Mouse (Mus musculus) ovary, adult 18-20 months (tissue): Measurements from ENCODE around the gene Sox11.

Source experiments
- DNase-seq: peaks from one replicate; pipeline ENCODE4 v3.0.0; 2022; ENCODE audit warnings: low spot score, mixed read lengths

The Sox11 gene

DNA sequence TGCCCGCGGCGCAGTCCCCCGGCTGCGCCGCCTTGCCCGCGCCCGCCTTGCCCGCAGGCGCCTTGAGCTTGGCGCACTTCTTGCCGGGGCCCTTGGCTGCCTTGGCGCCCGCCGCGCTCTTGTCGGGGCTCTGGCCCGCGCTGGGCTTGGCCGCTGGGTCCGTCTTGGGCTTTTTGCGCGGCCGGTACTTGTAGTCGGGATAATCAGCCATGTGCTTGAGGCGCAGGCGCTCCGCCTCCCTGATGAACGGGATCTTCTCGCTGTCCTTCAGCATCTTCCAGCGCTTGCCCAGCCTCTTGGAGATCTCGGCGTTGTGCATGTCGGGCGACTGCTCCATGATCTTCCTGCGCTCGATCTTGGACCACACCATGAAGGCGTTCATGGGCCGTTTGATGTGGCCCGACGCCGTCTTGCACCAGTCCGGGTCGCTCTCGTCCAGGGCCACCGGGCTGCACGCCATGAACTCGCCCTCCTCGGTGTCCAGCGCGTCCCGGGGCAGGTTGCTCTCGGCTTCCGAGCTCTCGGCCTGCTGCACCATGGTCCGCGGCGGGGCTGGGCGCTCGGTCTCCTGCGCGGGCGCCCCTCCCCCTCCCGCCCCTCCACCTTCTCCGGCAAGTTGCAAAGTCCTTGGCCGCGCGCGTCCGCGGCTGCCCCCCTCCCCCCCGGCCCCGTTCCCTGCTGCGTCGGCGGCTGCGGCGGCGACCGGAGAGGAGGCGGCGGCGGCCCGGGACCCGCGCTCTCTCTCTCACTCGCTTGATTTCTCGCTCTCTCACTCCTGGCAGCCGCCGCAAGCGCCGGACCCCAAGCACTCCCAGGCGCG, at the start of gene Sox11:
TSS of gene Sox11 (minus strand) at position 704 of the 820 bp plus-strand sequence.
- DNase-seq, result no peak

DNA sequence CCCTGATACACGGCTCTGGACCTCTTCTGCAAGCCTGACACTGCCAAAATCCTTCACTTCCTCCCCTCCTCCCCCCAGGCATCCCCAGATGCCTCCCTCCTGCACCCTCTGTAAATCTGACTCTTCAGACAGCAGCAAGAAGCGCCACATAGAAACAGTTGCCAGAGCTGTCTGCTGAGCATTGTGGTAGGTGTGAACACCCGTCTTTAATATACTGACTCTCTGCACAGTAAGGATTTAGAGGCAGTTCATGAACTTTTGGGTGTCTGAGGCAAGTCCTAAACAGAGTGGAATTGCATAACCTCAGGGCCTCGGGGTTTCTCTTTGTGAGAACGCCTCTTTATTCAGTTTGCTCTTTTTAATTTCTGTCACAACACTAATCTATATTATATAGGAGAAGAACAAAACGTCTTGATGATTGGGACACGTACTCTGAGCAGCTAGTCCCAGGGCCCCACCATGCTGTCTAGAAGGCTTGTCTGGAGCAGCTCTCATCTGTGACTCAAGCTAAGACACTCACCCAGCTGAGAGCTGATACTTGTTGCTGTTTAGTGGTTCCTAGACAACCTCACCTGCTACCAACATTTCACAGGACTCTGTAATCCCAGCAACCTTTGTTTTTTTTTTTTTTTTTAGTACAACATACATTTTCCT, 49.4 kb upstream of the Sox11 start:
- DNase-seq, result no peak

DNA sequence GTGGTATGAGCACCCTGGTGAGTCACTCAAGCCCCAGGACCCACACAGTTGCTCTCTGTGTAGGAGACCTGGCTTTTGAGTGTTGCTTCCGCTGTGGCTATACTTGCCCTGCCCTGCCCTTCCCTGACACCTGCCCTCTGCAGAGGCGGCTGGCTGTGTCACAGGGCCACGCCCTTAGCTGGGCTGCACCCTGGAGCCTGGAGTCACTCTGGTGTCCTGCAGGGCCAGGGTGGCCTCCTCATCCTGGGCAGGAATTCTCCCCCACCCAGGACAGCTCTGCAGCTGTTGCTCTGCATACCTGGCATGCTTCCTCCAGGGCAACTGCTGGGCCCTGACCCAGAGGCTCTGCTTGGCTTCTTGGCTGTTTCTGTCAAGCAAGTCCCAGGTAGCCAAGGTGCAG, 48.1 kb upstream of the Sox11 start:
- DNase-seq, result no peak

DNA sequence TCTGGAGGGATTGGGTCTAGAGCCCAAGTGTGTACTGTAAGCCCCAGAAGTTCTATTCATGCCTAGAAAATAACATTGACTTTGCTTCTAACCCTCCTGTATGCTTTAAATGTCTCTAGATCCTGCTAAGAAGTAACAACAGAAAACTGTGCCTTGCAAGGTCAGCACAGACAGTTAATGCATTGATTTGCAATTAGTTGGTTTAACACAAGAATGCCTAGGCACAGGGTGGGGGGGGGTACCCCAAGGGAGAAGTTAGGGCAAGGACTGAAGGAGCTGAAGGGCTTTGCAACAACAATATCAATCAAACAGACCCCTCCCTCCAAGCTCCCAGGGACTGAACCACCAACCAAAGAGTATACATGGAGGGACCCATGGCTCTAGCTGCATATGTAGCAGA, 47.1 kb upstream of the Sox11 start:
- DNase-seq, result no peak

DNA sequence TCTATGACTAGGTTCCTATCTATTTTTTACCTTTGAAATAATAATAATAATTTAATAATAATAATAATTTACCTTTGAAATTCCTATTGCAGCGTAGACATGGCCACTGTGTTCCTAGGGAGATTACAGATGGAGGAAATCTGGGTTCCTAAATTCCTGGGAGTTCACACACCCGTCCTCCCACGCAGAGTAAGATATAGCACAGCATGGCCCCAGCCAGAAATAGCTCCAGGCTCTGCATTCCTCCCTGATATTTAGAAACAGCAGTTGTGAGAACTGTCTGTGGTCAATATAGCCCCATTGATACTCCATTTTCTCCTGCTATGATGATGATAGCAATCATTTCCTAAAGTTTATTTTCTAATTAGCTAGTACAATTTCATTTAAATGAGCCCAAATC, 30.1 kb upstream of the Sox11 start:
- no peak for DNase-seq

DNA sequence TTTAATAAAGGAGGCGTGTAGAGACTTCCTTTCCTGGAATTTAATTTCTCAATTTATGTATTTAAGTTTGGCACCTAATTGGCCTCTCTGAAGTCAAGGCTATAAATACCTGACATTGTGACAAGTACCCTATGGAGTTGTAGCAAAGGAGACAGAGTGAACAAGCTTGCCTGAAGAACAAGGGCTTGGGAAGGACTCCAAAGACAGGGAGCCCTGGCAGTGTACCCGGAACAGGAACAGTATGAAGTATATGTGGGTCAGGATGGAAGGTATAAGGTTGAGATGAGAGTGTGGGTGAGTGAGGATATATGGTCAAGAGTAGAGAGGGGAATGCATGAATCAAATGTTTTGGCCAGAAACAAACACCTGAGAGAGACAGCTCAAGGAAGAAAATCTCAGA, 28.4 kb upstream of the Sox11 start:
- DNase-seq, result no peak

DNA sequence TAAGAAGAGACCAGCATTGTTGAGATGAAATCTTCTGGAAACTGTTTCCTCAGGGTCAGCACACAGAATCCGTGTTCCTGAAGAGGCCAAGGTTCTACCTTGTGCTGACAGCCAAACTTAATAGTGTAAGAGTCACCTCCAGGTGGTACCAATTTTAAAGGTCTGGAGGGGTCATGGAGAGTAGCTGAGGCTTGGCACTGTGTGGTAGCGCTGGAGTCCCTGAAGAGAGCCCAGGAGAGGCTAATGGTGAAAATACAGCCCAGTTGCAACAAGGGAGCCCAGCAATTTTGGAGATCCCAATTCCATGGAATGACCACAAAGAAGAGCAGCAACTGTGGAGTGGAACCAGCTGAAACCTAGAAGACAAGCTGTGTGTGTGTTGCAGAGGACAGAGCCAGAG, 25.1 kb upstream of the Sox11 start:
- no peak for DNase-seq

DNA sequence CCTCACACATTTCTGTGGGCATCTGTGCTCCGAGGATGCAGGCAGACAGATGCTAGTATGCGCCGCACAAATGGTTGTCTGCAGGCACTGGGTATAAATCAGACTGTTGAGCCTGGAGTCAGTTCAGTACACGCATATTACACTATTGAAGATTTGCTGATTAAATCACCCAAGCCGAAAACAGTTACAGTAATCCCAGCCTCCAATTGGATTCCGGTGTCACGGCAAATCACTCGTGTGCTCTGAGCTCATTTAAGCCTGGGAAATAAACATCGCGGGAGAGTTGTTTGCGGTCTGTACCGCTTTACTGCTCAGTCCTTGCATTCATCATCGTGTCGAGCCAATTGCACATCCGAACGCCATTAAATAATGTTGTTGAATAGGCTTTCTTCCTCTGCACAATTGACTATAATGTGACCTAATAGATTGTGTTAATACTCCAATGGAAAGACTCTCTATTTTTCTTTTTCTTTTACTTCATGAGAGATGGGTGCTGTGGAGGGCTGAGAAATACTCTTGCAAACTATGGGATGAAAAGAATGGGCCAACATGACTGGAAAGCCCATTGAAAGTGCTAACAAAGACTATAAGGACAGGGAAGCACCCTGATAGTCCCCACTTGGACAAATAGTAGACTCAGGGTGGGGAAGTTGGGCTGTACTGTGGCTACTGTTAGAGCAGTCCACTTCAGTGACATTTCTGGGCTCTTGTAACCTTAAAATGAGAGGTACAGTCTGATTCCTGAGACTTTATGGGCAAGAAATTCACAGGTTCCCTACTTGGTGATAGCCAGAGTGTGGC, 21.7 kb upstream of the Sox11 start:
- no peak for DNase-seq

DNA sequence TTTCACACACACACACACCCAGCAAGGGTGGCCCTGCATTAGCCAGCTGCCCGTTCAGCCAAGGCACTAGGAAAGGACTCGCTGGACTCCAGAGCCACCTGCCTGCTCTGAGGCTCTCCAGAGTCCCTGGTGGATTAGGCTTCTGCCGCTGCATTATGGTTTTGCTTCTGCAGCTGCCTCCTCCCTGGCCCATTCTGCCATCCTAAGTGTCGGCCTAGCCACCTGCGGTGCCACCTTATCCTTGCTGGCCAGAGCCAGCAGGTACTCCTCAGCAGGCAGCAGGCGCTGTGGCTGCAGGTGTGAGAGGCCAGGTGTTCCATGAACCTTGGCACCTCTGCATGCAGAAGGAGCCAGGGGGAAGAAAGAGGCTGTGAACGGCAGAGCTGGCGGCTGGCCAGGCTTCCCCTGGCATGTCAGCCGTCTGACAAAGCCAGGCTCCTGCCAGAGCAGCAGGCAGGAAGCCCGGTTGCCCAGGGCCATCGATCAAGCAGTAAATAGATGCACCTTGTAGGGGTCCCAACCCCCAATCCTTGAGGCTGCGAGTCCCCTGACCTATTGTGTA, 14.8 kb upstream of the Sox11 start:
- no peak for DNase-seq

DNA sequence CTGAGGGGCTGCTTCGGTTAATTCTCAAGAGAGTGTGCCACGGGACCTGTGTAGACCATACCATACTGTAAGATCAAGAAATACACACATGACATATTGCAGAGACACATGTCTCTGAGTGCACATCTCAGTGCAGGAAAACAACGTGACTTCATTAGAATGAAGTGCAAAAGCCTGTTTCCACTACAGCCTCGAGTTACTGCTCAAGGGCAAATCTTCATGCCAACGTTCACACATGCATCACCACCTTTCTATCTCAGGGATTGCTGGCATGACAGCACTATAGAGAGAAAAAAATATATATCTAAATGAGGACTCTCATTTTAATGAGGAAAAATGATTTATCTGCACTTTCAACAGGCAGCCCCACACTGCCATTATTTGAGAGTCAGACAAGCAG, 14.2 kb upstream of the Sox11 start:
- DNase-seq, result no peak

DNA sequence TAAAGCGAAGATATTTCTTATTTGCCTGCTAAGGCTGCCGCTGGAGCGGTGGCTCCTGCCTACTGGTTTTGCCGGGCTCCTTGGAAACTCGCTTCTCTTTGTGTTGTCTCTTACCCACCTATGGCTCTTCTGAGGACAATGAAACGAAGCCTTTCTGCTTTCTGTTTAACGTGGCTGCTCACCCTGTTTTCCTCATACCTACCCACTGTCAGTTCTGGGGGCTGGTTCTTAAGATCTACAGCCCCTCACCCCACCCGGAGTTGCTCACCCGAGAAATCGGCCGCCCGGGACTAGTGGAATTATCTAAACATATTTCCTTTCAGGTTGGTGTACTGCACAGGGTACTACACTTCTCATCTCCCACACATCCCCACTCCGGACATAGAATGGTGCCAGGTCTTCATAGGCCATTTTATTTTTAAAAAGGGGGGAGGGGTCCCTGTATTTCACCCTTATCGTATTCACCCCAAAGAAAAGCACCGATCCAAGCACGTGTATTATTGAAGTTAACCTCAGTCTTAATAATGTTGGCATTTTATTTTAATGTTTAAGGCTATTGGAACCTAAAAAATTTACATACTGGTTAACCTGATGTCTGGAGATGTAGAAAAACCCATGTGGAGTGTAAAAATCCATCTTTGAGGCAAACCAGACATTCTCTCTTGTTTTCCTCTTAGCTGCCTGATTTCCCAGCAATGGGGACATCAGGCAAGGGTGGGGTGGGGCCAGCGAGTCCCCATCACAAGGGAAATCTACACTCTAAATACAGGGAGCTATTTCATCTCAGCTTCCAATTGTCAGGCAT, 1.4 kb upstream of the Sox11 start:
- DNase-seq, result no peak

DNA sequence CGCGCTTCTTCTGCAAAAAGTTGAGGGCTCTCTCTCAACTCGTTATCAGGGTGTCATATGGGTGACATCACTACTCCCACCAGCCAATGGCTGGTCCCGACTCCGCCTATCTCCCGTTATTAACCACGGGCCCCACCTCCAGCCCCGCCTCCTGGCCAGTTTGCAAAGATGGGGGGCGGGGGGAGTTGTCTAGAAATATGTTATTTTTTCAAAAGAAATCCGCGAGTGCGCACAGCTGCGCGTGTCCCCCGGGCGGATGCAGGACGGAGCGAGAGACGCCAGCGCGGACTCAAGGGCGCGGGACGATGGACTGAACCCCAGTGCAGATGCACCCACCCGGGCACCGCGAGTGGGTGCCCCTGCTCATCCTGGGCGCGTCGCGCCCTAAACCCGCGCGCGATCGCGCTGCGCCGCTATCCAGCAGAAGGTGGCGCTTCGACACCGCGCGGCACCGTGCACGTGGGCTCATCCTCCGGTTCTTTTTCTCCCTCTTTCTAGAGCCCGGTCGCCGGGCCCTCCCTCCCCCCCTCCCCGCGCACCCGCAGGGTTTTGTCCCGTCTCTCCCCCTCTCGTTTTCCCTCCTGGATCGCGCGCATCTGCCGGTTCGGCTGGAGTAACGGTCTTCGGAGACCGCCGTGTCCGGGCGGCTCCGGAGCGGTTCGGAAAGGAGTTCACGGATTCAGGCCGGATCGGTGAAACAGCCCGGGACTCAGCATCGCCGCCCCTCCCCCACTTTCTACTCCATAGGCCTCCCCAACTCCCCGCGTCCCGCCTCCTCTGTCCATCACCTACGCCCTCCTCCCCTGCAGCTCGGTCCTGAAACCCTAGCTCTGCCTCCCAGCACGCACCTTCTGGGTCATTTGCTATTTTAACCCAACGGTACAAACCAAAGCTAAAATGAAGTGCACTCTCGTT, 574 bp upstream of the Sox11 start:
- peak; percentile 35 for DNase-seq

DNA sequence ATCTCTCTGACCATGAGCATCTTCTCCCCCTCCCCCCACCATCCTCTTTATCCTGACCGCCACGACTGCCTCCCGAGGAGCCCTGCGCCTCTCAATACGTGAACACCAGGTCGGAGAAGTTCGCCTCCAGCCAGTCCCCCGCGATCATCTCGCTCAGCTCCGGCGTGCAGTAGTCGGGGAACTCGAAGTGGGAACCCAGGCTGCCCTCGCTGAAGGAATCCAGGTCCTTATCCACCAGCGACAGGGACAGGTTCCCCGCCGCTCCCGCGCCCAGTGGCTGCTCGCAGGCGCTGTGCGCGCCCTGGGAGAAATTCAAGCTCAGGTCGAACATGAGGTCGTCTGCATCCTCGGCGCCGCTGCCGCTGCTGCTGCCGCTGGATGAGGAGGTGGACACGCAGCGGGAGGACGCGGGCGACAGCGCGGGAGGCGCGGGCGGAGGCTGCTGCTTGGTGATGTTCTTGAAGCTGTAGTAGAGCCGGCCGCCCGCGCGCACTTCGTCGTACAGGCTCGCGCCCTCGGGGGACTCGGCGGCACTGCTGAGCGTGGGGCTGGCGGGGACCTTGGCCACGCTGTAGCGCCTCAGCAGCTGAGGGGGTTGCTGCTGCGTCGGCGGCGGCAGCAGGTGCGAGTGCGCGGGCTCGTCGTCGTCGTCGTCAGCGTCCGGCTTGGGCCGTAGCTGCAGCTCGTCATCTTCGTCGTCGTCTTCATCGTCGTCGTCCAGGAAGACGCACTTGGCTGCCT, 1.1 kb downstream of the Sox11 start:
- DNase-seq, result no peak

DNA sequence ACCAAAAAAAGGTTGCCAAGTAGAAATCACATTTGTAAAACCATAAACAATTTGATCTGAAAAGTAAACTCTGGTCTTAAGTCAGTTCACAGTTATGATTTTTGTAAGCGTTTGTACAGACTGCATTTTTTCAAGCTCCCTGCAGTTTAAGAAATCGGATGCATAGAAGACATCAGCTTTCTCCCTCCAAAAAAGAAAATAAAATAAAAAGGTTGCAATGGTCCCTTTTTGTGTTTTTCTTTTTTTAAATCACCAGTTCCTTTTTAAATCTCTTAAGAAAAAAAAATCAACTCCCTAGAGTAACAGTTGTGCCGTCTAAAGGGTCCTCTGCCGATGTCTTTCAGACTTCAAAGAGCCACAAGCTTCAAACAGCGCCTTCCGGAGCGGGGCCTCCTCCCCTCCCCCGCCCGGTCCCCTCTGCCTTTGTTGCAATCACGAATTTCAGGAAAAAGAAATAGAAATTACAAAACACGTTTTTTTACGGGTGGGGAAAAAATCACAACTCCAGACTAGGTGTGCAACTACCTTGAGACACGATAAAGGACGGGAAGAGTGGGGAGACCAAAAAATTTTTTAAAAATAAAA, 1.8 kb downstream of the Sox11 start:
- no peak for DNase-seq

DNA sequence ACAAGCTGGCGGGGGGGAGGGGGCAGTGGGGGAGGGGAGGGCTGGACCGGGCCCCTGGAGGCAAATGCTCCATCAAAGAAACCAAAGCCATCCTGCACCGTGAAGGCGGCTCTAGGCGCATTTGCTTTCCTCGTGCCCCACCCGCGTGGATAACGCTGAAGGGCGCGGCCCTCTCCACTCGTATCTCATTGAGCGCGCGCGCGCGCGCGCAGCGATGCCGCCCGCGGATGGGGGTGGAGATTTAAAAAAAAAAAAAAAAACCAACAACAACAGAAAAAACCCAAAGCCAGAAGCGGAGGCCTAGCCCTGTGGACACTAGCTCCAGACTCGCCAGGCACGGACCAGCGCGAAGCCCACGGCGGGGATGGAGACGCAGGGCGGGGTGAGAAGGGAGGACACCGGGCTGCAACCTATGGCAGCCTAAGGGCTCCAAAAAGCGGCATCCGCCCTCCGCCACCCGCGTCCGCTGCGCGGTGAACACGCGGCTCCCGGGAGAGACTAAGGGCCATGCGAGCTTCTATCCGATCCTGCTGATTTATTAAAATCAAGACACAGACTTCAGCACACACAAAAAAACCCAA, 3.1 kb downstream of the Sox11 start:
- no peak for DNase-seq

DNA sequence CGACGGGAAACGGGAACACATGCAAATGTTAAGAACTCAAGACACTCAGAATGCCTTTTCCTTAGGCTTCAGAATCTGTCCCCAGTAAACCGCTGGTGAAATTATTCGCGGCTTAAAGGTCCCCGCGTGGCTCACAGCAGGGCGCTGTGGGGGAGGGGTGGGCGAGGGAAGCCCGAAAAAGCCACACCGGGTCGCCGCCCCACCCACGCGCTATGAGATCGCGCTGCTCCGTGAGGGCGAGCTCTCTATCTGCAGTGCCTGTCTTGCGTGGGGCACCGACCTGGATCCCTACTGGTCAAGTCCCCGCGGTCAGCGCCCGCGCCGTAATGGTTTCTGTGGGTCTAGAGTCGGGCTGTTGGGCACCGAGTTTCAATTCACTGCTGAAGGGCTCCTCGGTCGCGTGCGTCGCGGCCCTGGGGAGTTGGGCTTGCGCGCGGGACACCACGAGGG, 3.6 kb downstream of the Sox11 start:
- no peak for DNase-seq

DNA sequence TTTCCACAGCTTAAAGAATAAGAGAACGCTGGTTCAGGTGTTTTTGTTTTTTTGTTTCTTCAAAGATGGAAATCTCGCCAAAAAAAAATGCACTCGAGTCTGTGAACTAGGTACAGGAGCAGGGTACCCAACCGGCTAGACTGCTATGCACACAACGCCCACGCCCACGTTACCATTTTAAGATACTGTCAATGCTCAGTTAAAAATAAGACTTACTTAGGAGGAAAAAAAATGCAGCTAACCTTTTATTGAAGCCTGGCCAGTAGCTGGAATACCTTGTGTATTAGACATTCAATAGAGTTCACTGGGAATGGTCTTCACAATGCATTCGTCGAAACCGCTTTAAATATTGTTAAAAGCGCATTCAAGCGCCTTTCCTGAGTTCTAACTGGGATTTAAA, 4.3 kb downstream of the Sox11 start:
- no peak for DNase-seq

DNA sequence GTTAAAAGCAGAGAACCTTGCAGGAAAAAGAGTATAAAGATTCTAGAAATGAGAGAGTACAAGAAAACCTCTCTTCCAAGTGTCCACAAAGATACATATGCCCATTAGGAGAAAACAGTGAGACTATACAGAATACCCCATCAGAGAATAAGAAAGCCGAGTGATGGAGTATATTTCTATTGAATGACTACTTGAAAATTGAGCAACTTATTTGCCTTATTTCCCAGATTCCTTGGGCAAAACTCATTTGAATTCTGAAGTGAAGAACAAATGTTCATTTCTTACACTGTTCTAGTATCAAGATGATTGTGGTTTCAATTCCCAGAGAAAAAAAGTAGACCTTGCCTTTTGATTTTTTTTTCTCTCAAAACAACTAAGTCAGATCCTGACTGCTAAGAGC, 4.9 kb downstream of the Sox11 start:
- DNase-seq, result no peak

DNA sequence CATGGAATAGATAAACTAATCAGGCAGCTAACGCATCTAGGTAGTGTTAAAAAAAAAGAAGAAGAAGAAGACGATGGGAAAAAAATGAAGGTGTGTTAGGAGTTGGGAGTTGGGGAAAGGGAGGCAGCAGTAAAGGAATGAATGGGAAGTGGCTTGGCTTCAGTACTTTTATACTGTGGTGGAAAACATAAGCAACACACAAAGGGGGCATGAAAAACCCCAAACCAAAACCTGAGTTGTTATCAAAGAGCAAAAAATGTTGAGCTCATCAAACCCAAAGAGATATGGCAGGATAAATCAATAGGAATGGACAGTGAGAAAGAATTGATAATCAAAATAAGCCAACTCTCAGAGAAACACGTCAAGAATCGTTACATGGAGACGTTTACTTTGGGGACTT, 5.6 kb downstream of the Sox11 start:
- DNase-seq, result no peak
